Mouse (Mus musculus) C2C12 (cell line): ENCODE measurements around the gene Xylt1. TPM values are rescaled to one million over a fixed set of nuclear protein-coding genes. Genes with fewer than 3 reads are reported as not detected.

Experiments used
- H3K27me3 ChIP-seq: one replicate; pipeline ENCODE4 v1.6.1; 2011; ENCODE audit not compliant: control insufficient read depth, insufficient read depth, insufficient read length
- H3K36me3 ChIP-seq: one replicate; pipeline ENCODE4 v1.6.1; 2011; ENCODE audit not compliant: control insufficient read depth, insufficient read depth
- H3K4me3 ChIP-seq: one replicate; pipeline ENCODE4 v1.5.1; 2011; ENCODE audit warnings: mild to moderate bottlenecking, control low read depth; ENCODE audit not compliant: poor library complexity, insufficient read depth, severe bottlenecking
- H3K79me2 ChIP-seq: one replicate; pipeline ENCODE4 v1.6.1; 2011; ENCODE audit not compliant: control insufficient read depth, insufficient read depth
- H3K79me3 ChIP-seq: one replicate; pipeline ENCODE4 v1.6.1; 2011; ENCODE audit warnings: low read depth, control low read depth
- H3ac ChIP-seq: one replicate; pipeline ENCODE3; 2011; ENCODE audit warnings: low read depth; ENCODE audit not compliant: control insufficient read depth, insufficient read length
- CEBPB ChIP-seq: IDR thresholded peaks from one replicate; pipeline ENCODE4 v1.6.1; 2011; ENCODE audit warnings: low read depth, mild to moderate bottlenecking, control low read depth, moderate library complexity
- CTCF ChIP-seq: IDR thresholded peaks from one replicate; pipeline ENCODE4 v1.5.1; 2011; ENCODE audit not compliant: control insufficient read depth, insufficient read depth, insufficient read length
- FOSL1 ChIP-seq: IDR thresholded peaks from one replicate; pipeline ENCODE4 v1.8.0; 2011; ENCODE audit warnings: mild to moderate bottlenecking, low read length; ENCODE audit not compliant: poor library complexity, insufficient read depth, severe bottlenecking
- MAX ChIP-seq: IDR thresholded peaks from one replicate; pipeline ENCODE4 v1.6.1; 2011; ENCODE audit warnings: mild to moderate bottlenecking, control low read depth
- MYOD1 ChIP-seq: IDR thresholded peaks from one replicate; pipeline ENCODE4 v1.6.1; 2011; ENCODE audit warnings: low read depth; ENCODE audit not compliant: control insufficient read depth, insufficient read length
- MYOG ChIP-seq: IDR thresholded peaks from one replicate; pipeline ENCODE4 v1.6.1; 2011; ENCODE audit not compliant: control insufficient read depth, insufficient read length; ENCODE audit errors: extremely low read depth
- USF1 ChIP-seq: IDR thresholded peaks from one replicate; pipeline ENCODE4 v1.6.1; 2011; ENCODE audit warnings: low read depth, mild to moderate bottlenecking, control low read depth, moderate library complexity
- polyA plus RNA-seq: library from polyadenylated mRNA; unstranded; fragments of >200 nt; fragmentation: generic; extraction: Trizol; gene quantifications from one replicate; pipeline ENCODE4 v1.2.1, GENCODE M21; 2012; ENCODE audit warnings: missing spikeins

Xylt1 gene
- polyA plus RNA-seq, 1 experiment = not detected

DNA sequence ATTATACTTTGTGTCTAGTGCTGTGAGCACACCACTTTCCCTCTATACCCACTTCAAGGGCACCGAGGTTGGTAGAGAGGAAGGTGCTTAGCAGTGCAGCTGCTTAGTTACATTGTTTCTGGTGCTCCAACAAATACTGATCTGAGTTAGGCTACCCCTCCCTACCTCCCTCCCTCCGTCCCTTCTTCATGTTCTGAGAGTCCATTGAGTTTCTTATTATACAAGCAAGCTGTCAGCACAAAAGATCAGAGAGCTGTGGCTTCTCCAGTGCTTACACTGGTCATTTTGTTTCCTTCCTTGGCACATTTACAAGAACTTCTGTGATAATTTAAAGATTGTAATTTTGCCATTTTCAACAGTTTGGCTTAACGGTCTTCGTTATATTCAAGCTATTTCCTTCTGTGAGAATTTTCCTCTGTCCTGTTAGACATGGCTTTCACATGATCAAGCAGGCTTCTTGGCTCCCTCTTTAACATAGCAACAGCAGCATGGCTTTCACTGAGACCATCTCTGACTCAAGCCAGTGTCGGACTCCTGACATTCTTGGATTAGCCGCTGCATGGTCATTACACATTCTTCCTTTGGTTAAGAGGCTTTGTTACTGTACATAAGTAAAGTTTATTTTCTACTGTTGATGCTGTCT, 12.0 kb upstream of the Xylt1 start:
- Histone ChIP-seq H3K4me3 (no peak overlapping the region), H3K27me3 (no peaks in the 10 kb centered on the region), H3K79me3 (no peaks in the 10 kb centered on the region), H3K36me3 (no peaks in the 10 kb centered on the region), H3K79me2 (no peaks in the 10 kb centered on the region), H3ac (no peak overlapping the region)
- TF ChIP-seq MYOG = no peak
- TF ChIP-seq MAX = no peak
- TF ChIP-seq CEBPB = no peak
- no peak for TF ChIP-seq CTCF
- no peak for TF ChIP-seq FOSL1
- TF ChIP-seq MYOD1 = no peak
- no peak for TF ChIP-seq USF1

DNA sequence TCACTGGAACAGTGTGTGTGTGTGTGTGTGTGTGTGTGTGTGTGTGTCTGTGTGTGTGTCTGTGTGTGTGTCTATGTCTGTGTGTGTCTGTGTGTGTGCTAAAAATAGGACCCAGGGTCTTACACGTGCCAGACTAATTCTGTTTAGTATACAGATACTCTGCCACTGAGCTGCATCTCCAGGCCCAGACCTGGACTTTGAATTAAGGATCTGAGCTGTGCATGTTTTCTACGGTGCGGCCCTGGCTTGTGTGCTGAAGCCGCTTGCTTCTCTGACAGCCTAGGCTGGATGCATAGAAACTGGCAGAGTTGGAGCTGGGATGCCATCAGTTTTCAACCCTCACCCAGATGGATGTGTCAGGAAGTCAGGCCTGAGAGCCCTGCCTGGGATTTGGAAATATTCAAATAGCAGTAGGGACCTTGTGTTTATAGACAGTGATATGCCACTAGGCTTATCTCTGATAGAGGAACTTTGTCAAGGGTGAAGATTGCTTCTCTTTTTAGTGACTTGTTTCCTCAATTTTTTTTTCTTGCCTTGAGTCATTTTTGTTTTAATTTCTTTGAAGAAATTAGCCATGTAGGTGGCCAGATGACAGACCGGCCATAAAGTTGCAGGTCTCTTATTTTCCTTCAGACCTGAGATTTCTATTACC, 11.4 kb upstream of the Xylt1 start:
- H3ac ChIP-seq = no peak overlapping the region
- H3K27me3 ChIP-seq = no peaks in the 10 kb centered on the region
- no peaks in the 10 kb centered on the region for H3K36me3 ChIP-seq
- TF ChIP-seq MAX (no peak), MYOD1 (no peak), USF1 (no peak), FOSL1 (no peak), MYOG (no peak), CTCF (no peak), CEBPB (no peak)
- no peak overlapping the region for H3K4me3 ChIP-seq
- no peaks in the 10 kb centered on the region for H3K79me3 ChIP-seq
- no peaks in the 10 kb centered on the region for H3K79me2 ChIP-seq

DNA sequence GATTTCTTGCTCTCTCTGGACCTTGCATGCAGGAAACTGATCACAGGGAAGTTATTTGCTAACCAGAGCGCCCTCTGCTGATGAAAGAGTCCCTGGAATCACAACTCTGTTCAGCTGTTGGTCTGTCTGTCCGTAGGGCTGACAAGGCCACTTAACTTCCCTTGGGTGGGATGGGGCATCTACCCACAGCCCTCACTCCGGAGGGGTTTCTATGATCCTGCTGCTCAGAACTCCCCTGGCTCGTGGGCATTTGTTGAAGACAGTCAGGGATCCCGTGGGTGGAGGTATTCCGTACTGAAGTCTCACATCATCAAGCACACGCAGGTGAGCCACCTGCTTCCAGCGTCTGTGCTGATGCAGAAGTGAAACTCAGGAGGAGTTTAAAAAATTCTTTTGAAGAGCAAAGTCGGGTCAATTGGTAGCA, 4.9 kb upstream of the Xylt1 start:
- Histone ChIP-seq H3K4me3 (no peak overlapping the region), H3K79me2 (no peaks in the 10 kb centered on the region), H3K79me3 (no peaks in the 10 kb centered on the region), H3ac (no peak overlapping the region), H3K27me3 (no peaks in the 10 kb centered on the region), H3K36me3 (no peaks in the 10 kb centered on the region)
- no peak for TF ChIP-seq MAX
- TF ChIP-seq MYOD1 = no peak
- no peak for TF ChIP-seq FOSL1
- no peak for TF ChIP-seq CTCF
- TF ChIP-seq MYOG = no peak
- TF ChIP-seq CEBPB = no peak
- TF ChIP-seq USF1 = no peak

DNA sequence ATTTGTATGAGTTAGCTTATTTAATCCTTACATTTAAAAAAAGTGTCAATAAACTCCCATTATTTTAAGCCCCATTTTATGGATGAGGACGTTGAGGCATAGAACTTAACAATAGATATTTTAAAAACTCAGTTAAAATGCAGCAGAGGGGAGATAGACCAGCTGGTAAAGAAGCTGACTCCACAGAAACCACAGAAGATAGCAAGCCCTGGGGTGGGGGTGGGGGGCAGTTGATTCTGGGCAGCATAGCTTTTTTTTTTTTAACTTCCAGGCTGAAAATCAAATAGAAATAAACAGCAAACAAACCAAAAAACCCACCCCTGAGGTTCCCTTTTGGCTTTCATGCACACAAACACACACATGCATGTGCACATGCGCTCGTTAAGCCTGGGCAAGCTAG, 3.6 kb upstream of the Xylt1 start:
- H3K79me2 ChIP-seq = no peaks in the 10 kb centered on the region
- no peak overlapping the region for H3ac ChIP-seq
- H3K27me3 ChIP-seq = no peaks in the 10 kb centered on the region
- no peak overlapping the region for H3K4me3 ChIP-seq
- TF ChIP-seq MYOD1 (no peak), MYOG (no peak), FOSL1 (no peak), USF1 (no peak)
- no peaks in the 10 kb centered on the region for H3K36me3 ChIP-seq
- no peaks in the 10 kb centered on the region for H3K79me3 ChIP-seq

DNA sequence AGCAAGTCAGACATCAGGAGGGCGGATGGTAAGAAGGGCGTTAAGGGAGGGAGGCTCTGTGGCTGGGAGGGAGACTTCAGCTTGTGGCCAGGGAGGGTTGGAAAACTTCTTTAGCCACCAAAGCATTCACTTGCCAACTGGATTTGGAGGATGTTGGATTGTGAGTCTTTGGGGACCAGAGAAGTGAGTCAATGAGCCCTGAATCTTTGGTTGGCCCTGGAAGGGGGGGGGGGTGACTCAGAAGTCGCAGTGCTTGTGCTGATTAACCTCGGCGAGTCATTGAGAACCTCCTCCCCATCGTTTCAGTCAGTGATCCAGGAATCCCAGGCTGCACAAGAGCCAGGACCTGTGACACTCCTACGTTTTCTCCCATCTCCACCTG, 752 bp upstream of the Xylt1 start:
- TF ChIP-seq MAX = no peak
- no peak for TF ChIP-seq CTCF
- no peak for TF ChIP-seq MYOG
- no peak for TF ChIP-seq CEBPB
- TF ChIP-seq MYOD1 = no peak
- TF ChIP-seq USF1 = no peak
- no peak for TF ChIP-seq FOSL1
- no peaks in the 10 kb centered on the region for H3K27me3 ChIP-seq
- no peak overlapping the region for H3ac ChIP-seq
- no peak overlapping the region for H3K4me3 ChIP-seq
- H3K79me3 ChIP-seq = no peaks in the 10 kb centered on the region
- no peaks in the 10 kb centered on the region for H3K36me3 ChIP-seq
- no peaks in the 10 kb centered on the region for H3K79me2 ChIP-seq
